Mouse (Mus musculus) testis, adult 2 months (tissue): ENCODE measurements around the gene Trpv4. TPM values are rescaled to one million over a fixed set of nuclear protein-coding genes. Genes with fewer than 3 reads are reported as not detected.

ENCODE experiments used
- H3K27ac ChIP-seq: fragments of 200-500 bp; 2 replicates; pipeline ENCODE4 v1.5.1; 2012; ENCODE audit warnings: low read depth, low read length; ENCODE audit not compliant: control insufficient read depth, insufficient read depth
- H3K27me3 ChIP-seq: fragments of 200-500 bp; 2 replicates; pipeline ENCODE4 v1.6.1; 2012; ENCODE audit warnings: mild to moderate bottlenecking, low read length, moderate library complexity; ENCODE audit not compliant: control insufficient read depth, insufficient read depth
- H3K36me3 ChIP-seq: fragments of 200-500 bp; 2 replicates; pipeline ENCODE4 v1.6.1; 2012; ENCODE audit warnings: mild to moderate bottlenecking, low read length; ENCODE audit not compliant: control insufficient read depth, insufficient read depth
- H3K4me1 ChIP-seq: fragments of 200-500 bp; 2 replicates; pipeline ENCODE4 v1.6.1; 2012; ENCODE audit warnings: low read length; ENCODE audit not compliant: control insufficient read depth, insufficient read depth
- H3K4me3 ChIP-seq: fragments of 200-500 bp; 2 replicates; pipeline ENCODE4 v1.5.1; 2012; ENCODE audit warnings: low read depth, mild to moderate bottlenecking, low read length, moderate library complexity, mixed read lengths; ENCODE audit not compliant: control insufficient read depth
- CTCF ChIP-seq: fragments of 200-500 bp; IDR thresholded peaks from 2 replicates; pipeline ENCODE4 v1.5.1; 2012; ENCODE audit warnings: low read depth, mild to moderate bottlenecking, inconsistent platforms, low read length, moderate library complexity; ENCODE audit not compliant: control insufficient read depth, insufficient read depth, insufficient replicate concordance
- POLR2A ChIP-seq: fragments of 200-500 bp; IDR thresholded peaks from 2 replicates; pipeline ENCODE4 v1.6.1; 2012; ENCODE audit warnings: low read depth, mild to moderate bottlenecking, inconsistent platforms, low read length, moderate library complexity; ENCODE audit not compliant: control insufficient read depth
- polyA plus RNA-seq: library from polyadenylated mRNA; depleted of rRNA; stranded (reverse); fragments of >200 nt; gene quantifications from 2 replicates; pipeline ENCODE4 v1.2.3, GENCODE M21; 2012

Trpv4 gene
- polyA plus RNA-seq, 1 experiment = 0.93 TPM

GRCm38 (mm10) chr5:114664750-114665149 lies 6.5 kb upstream of the Trpv4 start:
- no peak overlapping the region for H3K27ac ChIP-seq
- no peak for TF ChIP-seq CTCF
- no peak for TF ChIP-seq POLR2A

GRCm38 (mm10) chr5:114664139-114664538 lies 5.9 kb upstream of the Trpv4 start:
- no peak overlapping the region for H3K27ac ChIP-seq
- no peaks in the 10 kb centered on the region for H3K36me3 ChIP-seq
- TF ChIP-seq POLR2A = no peak
- TF ChIP-seq CTCF = no peak

More at GRCm38 (mm10) chr5:114664750-114665149, 6.5 kb upstream of the Trpv4 start:
- Histone ChIP-seq H3K36me3 (no peaks in the 10 kb centered on the region), H3K4me3 (no peak overlapping the region), H3K27me3 (no peaks in the 10 kb centered on the region), H3K4me1 (peaks cover 9% of the 10 kb centered on the region)

GRCm38 (mm10) chr5:114661029-114661428 lies 2.8 kb upstream of the Trpv4 start:
- Histone ChIP-seq H3K4me1 (peaks cover 9% of the 10 kb centered on the region), H3K27ac (no peak overlapping the region), H3K27me3 (no peaks in the 10 kb centered on the region), H3K4me3 (no peak overlapping the region), H3K36me3 (no peaks in the 10 kb centered on the region)
- TF ChIP-seq POLR2A = no peak
- TF ChIP-seq CTCF = no peak

More at GRCm38 (mm10) chr5:114664139-114664538, 5.9 kb upstream of the Trpv4 start:
- Histone ChIP-seq H3K27me3 (no peaks in the 10 kb centered on the region), H3K4me3 (no peak overlapping the region), H3K4me1 (peaks cover 9% of the 10 kb centered on the region)

GRCm38 (mm10) chr5:114657426-114657825 lies 795 bp downstream of the Trpv4 start:
- Histone ChIP-seq H3K36me3 (no peaks in the 10 kb centered on the region), H3K4me1 (peaks cover 9% of the 10 kb centered on the region), H3K27ac (no peak overlapping the region), H3K27me3 (no peaks in the 10 kb centered on the region), H3K4me3 (no peak overlapping the region; the same call in 1 of the 2 replicates)
- TF ChIP-seq CTCF = no peak
- TF ChIP-seq POLR2A = no peak

- no peaks in the 10 kb centered on the region for H3K36me3 ChIP-seq
- H3K4me1 ChIP-seq = peaks cover 9% of the 10 kb centered on the region
- no peak overlapping the region for H3K27ac ChIP-seq
- H3K4me3 ChIP-seq = no peak overlapping the region
- TF ChIP-seq POLR2A = no peak
- H3K27me3 ChIP-seq = no peaks in the 10 kb centered on the region
Measured at GRCm38 (mm10) chr5:114656305-114656704, 1.9 kb downstream of the Trpv4 start.

- Histone ChIP-seq H3K27me3 (no peaks in the 10 kb centered on the region), H3K27ac (no peak overlapping the region)
Measured at GRCm38 (mm10) chr5:114655721-114656120, 2.5 kb downstream of the Trpv4 start.

GRCm38 (mm10) chr5:114653656-114654437 lies 4.4 kb downstream of the Trpv4 start:
- H3K4me1 ChIP-seq = peaks cover 11% of the 10 kb centered on the region
- no peak overlapping the region for H3K4me3 ChIP-seq
- no peak overlapping the region for H3K27ac ChIP-seq
- H3K36me3 ChIP-seq = no peaks in the 10 kb centered on the region
- no peaks in the 10 kb centered on the region for H3K27me3 ChIP-seq
- TF ChIP-seq CTCF (no peak), POLR2A (no peak)

More at GRCm38 (mm10) chr5:114655721-114656120, 2.5 kb downstream of the Trpv4 start:
- H3K4me3 ChIP-seq = no peak overlapping the region
- peaks cover 9% of the 10 kb centered on the region for H3K4me1 ChIP-seq
- H3K36me3 ChIP-seq = no peaks in the 10 kb centered on the region
- TF ChIP-seq CTCF = no peak
- TF ChIP-seq POLR2A = no peak

GRCm38 (mm10) chr5:114651449-114651848 lies 6.8 kb downstream of the Trpv4 start:
- TF ChIP-seq CTCF (no peak), POLR2A (no peak)
- H3K4me1 ChIP-seq = peaks cover 13% of the 10 kb centered on the region
- H3K4me3 ChIP-seq = no peak overlapping the region
- no peak overlapping the region for H3K27ac ChIP-seq
- no peaks in the 10 kb centered on the region for H3K36me3 ChIP-seq
- H3K27me3 ChIP-seq = no peaks in the 10 kb centered on the region
